Mouse (Mus musculus): ENCODE measurements around the gene Igfbp6.

The Igfbp6 gene

GRCm38 (mm10) chr15:102144274-102144711, at the start of gene Igfbp6:
TSS of gene Igfbp6 (plus strand) at chr15:102144362.
- peak; percentile 23 for DNase-seq

GRCm38 (mm10) chr15:102094988-102095387, 49.2 kb upstream of the Igfbp6 start:
- no peak for DNase-seq

GRCm38 (mm10) chr15:102097147-102097915, 46.8 kb upstream of the Igfbp6 start:
- DNase-seq = no peak

- no peak for DNase-seq
Observed at GRCm38 (mm10) chr15:102097991-102098555, 46.1 kb upstream of the Igfbp6 start.

GRCm38 (mm10) chr15:102099260-102099659, 44.9 kb upstream of the Igfbp6 start:
- DNase-seq = no peak

- DNase-seq = no peak
Observed at GRCm38 (mm10) chr15:102099771-102100160, 44.4 kb upstream of the Igfbp6 start.

- peak; percentile 86 for DNase-seq
Observed at GRCm38 (mm10) chr15:102100161-102100981, 43.8 kb upstream of the Igfbp6 start, which contains the start of gene Tns2. TSS of gene Tns2 (plus strand) at chr15:102100413.

GRCm38 (mm10) chr15:102100996-102101671, 43.0 kb upstream of the Igfbp6 start:
- DNase-seq = peak; percentile 51

- DNase-seq = peak; percentile 81
Observed at GRCm38 (mm10) chr15:102101672-102102541, 42.3 kb upstream of the Igfbp6 start.

GRCm38 (mm10) chr15:102102548-102103121, 41.5 kb upstream of the Igfbp6 start:
- peak; percentile 79 for DNase-seq

- DNase-seq = peak; percentile 69
Observed at GRCm38 (mm10) chr15:102103371-102103946, 40.7 kb upstream of the Igfbp6 start.

- peak; percentile 86 for DNase-seq
Observed at GRCm38 (mm10) chr15:102103947-102104555, 40.1 kb upstream of the Igfbp6 start.

GRCm38 (mm10) chr15:102105360-102105759, 38.8 kb upstream of the Igfbp6 start:
- DNase-seq = peak; percentile 83

- no peak for DNase-seq
Observed at GRCm38 (mm10) chr15:102105764-102106730, 38.1 kb upstream of the Igfbp6 start.

GRCm38 (mm10) chr15:102106754-102107456, 37.3 kb upstream of the Igfbp6 start:
- DNase-seq = no peak

- DNase-seq = peak; percentile 74
Observed at GRCm38 (mm10) chr15:102107689-102108573, 36.2 kb upstream of the Igfbp6 start.
